ENCODE assay signal across 9 mouse cellular contexts in the genomic region with DNA sequence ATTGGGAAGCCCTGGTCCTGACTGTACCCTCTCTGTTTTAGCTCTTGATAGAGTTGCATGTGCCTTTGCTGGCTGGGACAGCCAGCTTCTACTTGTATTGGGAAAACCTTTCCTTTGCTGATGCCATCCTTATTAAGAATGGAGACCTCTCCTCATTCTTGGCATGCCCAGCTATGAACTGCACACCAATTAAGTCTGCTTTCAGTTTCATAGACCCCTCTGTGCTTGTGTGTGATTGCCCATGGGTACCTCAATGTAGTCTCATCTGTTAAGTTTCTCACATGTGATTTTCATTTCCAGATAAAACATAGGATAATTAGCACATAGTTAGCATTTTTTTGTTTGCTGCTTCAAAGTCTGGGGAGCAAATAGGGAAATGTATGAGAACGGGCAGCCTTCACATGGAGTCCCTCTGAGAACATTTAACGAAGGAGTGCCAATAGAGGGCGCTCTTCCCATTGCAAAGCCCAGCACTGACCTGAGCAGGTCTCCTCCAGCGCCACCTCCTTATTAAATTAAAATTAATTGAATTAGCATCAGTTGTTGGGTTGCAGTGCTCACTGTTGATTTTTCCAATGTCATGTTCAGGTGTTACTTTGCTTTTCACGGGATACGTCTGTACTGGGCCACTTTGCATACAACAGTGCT.
DNase-seq lines count a peak whose midpoint lies in the region; ATAC-seq and TF ChIP-seq lines count a peak whose summit lies in the region.
"Had no signal": no experiment of that assay in that cellular context is flagged by ENCODE, and none has a peak within 500 bp of the region (broad histone marks: within the 10 kb centered on the region; RNA-seq: fewer than 3 reads in every experiment).

No protein-coding gene starts in this region.

- no peaks in the 10 kb centered on the region for H3K27me3 ChIP-seq in heart, embryonic 12.5 days (replicated peaks)
- H3K27me3 ChIP-seq in kidney, embryonic 15.5 days, result no peaks in the 10 kb centered on the region
- H3K27me3 ChIP-seq in liver, adult 2 months (ENCODE audit: control insufficient read depth, insufficient read depth, low read length), result no peaks in the 10 kb centered on the region
- H3K27me3 ChIP-seq: embryonic facial prominence, embryonic 12.5 days had no signal

- peak overlapping the region; percentile 19; the same call in 1 of the 2 replicates for H3K4me2 ChIP-seq in heart, embryonic 12.5 days
- no peak overlapping the region for H3K4me2 ChIP-seq in kidney, embryonic 15.5 days
- H3K4me2 ChIP-seq: embryonic facial prominence, embryonic 12.5 days had no signal

- no peak overlapping the region for H3K4me3 ChIP-seq in heart, embryonic 12.5 days
- no peak overlapping the region for H3K4me3 ChIP-seq in kidney, embryonic 15.5 days (replicated peaks)
- no peak overlapping the region for H3K4me3 ChIP-seq in liver, adult 2 months (ENCODE audit: insufficient read depth, low read depth, low read length)
- H3K4me3 ChIP-seq: embryonic facial prominence, embryonic 12.5 days had no signal

- DNase-seq in A20 (ENCODE audit: low read depth, low spot score), result peak; percentile 83
- DNase-seq in adrenal gland, postnatal 10 days, result peak; percentile 76
- peak; percentile 38 for DNase-seq in embryo, embryonic 11.5 days (ENCODE audit: low read depth, low spot score)
- peak; percentile 50 for DNase-seq in liver, adult 2 months (ENCODE audit: extremely low read depth, low read depth, low spot score)
- DNase-seq in spleen, postnatal 36 days (ENCODE audit: low spot score in 2 of 2), result peak; percentile 43 to 56

- WGBS in heart, embryonic 12.5 days, result 30% methylated on average over 6 of the region's 6 CpGs
- 28% methylated on average over 6 of the region's 6 CpGs for WGBS in kidney, embryonic 15.5 days
- 26% methylated on average over 6 of the region's 6 CpGs for WGBS in liver, adult 2 months

- TF ChIP-seq POLR2A in liver, adult 2 months (IDR thresholded peaks at IDR 0.05; ENCODE audit: extremely low read depth, insufficient read depth, low read length), result no peak

- 0 out of 2 replicates have a peak, but pooled peaks have one; percentile 57 for ATAC-seq in heart, embryonic 12.5 days (ENCODE audit: insufficient number of reproducible peaks, low FRiP score)
- ATAC-seq in kidney, embryonic 15.5 days (replicated peaks; ENCODE audit: low FRiP score), result peak; percentile 70; the same call in 1 of the 2 replicates
- peak; percentile 76 for ATAC-seq in monocyte, adult 5-6 weeks (replicated peaks; ENCODE audit: insufficient number of reproducible peaks, low FRiP score, low TSS enrichment, poor library complexity, severe bottlenecking)

- no peak overlapping the region for H3K9ac ChIP-seq in heart, embryonic 12.5 days
- H3K9ac ChIP-seq in kidney, embryonic 15.5 days, result no peak overlapping the region
- no peak overlapping the region for H3K9ac ChIP-seq in liver, adult 2 months (ENCODE audit: low read depth, low read length)
- H3K9ac ChIP-seq: embryonic facial prominence, embryonic 12.5 days had no signal

- H3K79me2 ChIP-seq in liver, adult 2 months (ENCODE audit: control insufficient read depth, insufficient read depth, low read length), result no peaks in the 10 kb centered on the region

- peaks cover 3% of the 10 kb centered on the region for H3K36me3 ChIP-seq in heart, embryonic 12.5 days
- peaks cover 8% of the 10 kb centered on the region; the same call in 1 of the 2 replicates for H3K36me3 ChIP-seq in kidney, embryonic 15.5 days
- H3K36me3 ChIP-seq in liver, adult 2 months (ENCODE audit: control insufficient read depth, insufficient read depth, low read length), result no peaks in the 10 kb centered on the region
- H3K36me3 ChIP-seq: embryonic facial prominence, embryonic 12.5 days had no signal

- no peaks in the 10 kb centered on the region for H3K9me3 ChIP-seq in heart, embryonic 12.5 days (replicated peaks)
- H3K9me3 ChIP-seq in kidney, embryonic 15.5 days (replicated peaks), result no peaks in the 10 kb centered on the region
- H3K9me3 ChIP-seq: embryonic facial prominence, embryonic 12.5 days had no signal

- H3K4me1 ChIP-seq in heart, embryonic 12.5 days (replicated peaks), result peaks cover 5% of the 10 kb centered on the region; the same call in 1 of the 2 replicates
- no peaks in the 10 kb centered on the region for H3K4me1 ChIP-seq in kidney, embryonic 15.5 days
- no peaks in the 10 kb centered on the region for H3K4me1 ChIP-seq in liver, adult 2 months (ENCODE audit: control insufficient read depth, insufficient read depth, low read length)
- H3K4me1 ChIP-seq: embryonic facial prominence, embryonic 12.5 days had no signal

- no peak overlapping the region for H3K27ac ChIP-seq in heart, embryonic 12.5 days (ENCODE audit: poor library complexity, severe bottlenecking)
- H3K27ac ChIP-seq in kidney, embryonic 15.5 days, result no peak overlapping the region
- H3K27ac ChIP-seq in liver, adult 2 months (replicated peaks; ENCODE audit: insufficient read depth, low read depth, low read length), result no peak overlapping the region
- H3K27ac ChIP-seq: embryonic facial prominence, embryonic 12.5 days had no signal

- TF ChIP-seq CTCF in liver, adult 2 months (IDR thresholded peaks at IDR 0.05; ENCODE audit: low read depth, low read length), result peak; percentile 89
